ENCODE assay signal across 22 mouse cellular contexts in the genomic region with DNA sequence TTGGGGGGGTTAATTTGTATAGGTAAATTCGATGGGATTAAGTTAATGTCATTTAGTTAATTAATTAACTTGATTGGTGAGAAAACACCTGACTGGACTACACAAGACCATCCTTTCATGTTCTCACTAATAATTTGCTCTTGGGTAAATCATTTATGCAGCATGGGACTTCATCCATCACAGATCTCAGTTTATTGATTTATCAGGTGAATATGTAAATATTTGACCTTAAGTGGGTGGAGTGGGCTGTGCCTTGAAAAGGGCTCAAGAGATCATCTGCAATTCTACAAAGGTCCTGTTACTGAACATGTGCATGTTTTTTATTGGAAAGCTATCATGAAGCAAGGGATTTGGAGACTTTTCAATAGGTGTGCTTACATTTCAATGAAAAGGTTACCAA.
DNase-seq lines count a peak whose midpoint lies in the region; ATAC-seq and TF ChIP-seq lines count a peak whose summit lies in the region.
"Had no signal": no experiment of that assay in that cellular context is flagged by ENCODE, and none has a peak within 500 bp of the region (broad histone marks: within the 10 kb centered on the region; RNA-seq: fewer than 3 reads in every experiment).

No protein-coding gene starts in this region.

- TF ChIP-seq EP300 in liver, postnatal 0 days (IDR thresholded peaks at IDR 0.05; ENCODE audit: low read depth): no peak

- no peak for TF ChIP-seq CTCF in kidney, adult 2 months (conservative IDR thresholded peaks at IDR 0.05; ENCODE audit: insufficient read depth, insufficient read length, low read depth, low read length)
- no peak for TF ChIP-seq CTCF in liver, adult 2 months (IDR thresholded peaks at IDR 0.05; ENCODE audit: low read depth, low read length)
- TF ChIP-seq CTCF in liver, postnatal 0 days (IDR thresholded peaks at IDR 0.05; ENCODE audit: low read depth): no peak

- no peak for TF ChIP-seq POLR2A in kidney, adult 2 months (IDR thresholded peaks at IDR 0.05; ENCODE audit: low read depth, low read length)
- no peak for TF ChIP-seq POLR2A in liver, adult 2 months (IDR thresholded peaks at IDR 0.05; ENCODE audit: extremely low read depth, insufficient read depth, low read length)

- H3K9me3 ChIP-seq in liver, embryonic 11.5 days (ENCODE audit: control insufficient read depth, low read length): no peaks in the 10 kb centered on the region
- no peaks in the 10 kb centered on the region for H3K9me3 ChIP-seq in liver, postnatal 0 days (ENCODE audit: low read length)
- H3K9me3 ChIP-seq in liver, embryonic 12.5 days (replicated peaks): no peaks in the 10 kb centered on the region
- H3K9me3 ChIP-seq: G1E had no signal

- H3K9ac ChIP-seq in liver, adult 2 months (ENCODE audit: low read depth, low read length): no peak overlapping the region
- no peak overlapping the region for H3K9ac ChIP-seq in liver, embryonic 11.5 days (ENCODE audit: low read depth, low read length)
- no peak overlapping the region for H3K9ac ChIP-seq in liver, postnatal 0 days (replicated peaks)
- H3K9ac ChIP-seq in liver, embryonic 12.5 days: no peak overlapping the region

- 8% methylated on average over 1 of the region's 1 CpGs for WGBS in kidney, adult 2 months
- 7% methylated on average over 1 of the region's 1 CpGs for WGBS in liver, adult 2 months
- 45% methylated on average over 1 of the region's 1 CpGs for WGBS in liver, embryonic 11.5 days
- WGBS in liver, postnatal 0 days (ENCODE audit: insufficient replicate concordance): 22% methylated on average over 1 of the region's 1 CpGs
- WGBS in liver, embryonic 12.5 days (ENCODE audit: insufficient replicate concordance): 26% methylated on average over 1 of the region's 1 CpGs

- no peak overlapping the region for H3K4me3 ChIP-seq in kidney, adult 2 months (ENCODE audit: insufficient read depth, low read depth, low read length)
- no peak overlapping the region for H3K4me3 ChIP-seq in liver, adult 2 months (ENCODE audit: insufficient read depth, low read depth, low read length)
- no peak overlapping the region for H3K4me3 ChIP-seq in liver, embryonic 11.5 days (ENCODE audit: low read depth, low read length)
- H3K4me3 ChIP-seq in liver, postnatal 0 days (ENCODE audit: low read depth, low read length): no peak overlapping the region
- no peak overlapping the region for H3K4me3 ChIP-seq in liver, embryonic 12.5 days

- no peak overlapping the region for H3K27ac ChIP-seq in kidney, adult 2 months (ENCODE audit: insufficient read depth, low read depth, low read length)
- H3K27ac ChIP-seq in liver, adult 2 months (replicated peaks; ENCODE audit: insufficient read depth, low read depth, low read length): no peak overlapping the region
- H3K27ac ChIP-seq in liver, embryonic 11.5 days (ENCODE audit: low read depth, low read length): no peak overlapping the region
- no peak overlapping the region for H3K27ac ChIP-seq in liver, postnatal 0 days (ENCODE audit: low read depth)
- H3K27ac ChIP-seq in liver, embryonic 12.5 days: no peak overlapping the region

- H3K4me2 ChIP-seq in liver, embryonic 11.5 days: no peak overlapping the region
- H3K4me2 ChIP-seq in liver, postnatal 0 days (ENCODE audit: low read depth, low read length): no peak overlapping the region
- H3K4me2 ChIP-seq in liver, embryonic 12.5 days: no peak overlapping the region

- no peaks in the 10 kb centered on the region for H3K27me3 ChIP-seq in kidney, adult 2 months (replicated peaks; ENCODE audit: control insufficient read depth, insufficient read depth, low read length)
- H3K27me3 ChIP-seq in liver, adult 2 months (ENCODE audit: control insufficient read depth, insufficient read depth, low read length): no peaks in the 10 kb centered on the region
- no peaks in the 10 kb centered on the region for H3K27me3 ChIP-seq in liver, embryonic 11.5 days (replicated peaks; ENCODE audit: control insufficient read depth, insufficient read depth, low read length)
- H3K27me3 ChIP-seq in liver, postnatal 0 days (ENCODE audit: insufficient read depth, low read length): no peaks in the 10 kb centered on the region
- no peaks in the 10 kb centered on the region for H3K27me3 ChIP-seq in liver, embryonic 12.5 days (replicated peaks)
- H3K27me3 ChIP-seq: CH12.LX had no signal

- no peak for ATAC-seq in liver, embryonic 11.5 days (replicated peaks; ENCODE audit: low FRiP score)
- peak; percentile 51 for ATAC-seq in liver, postnatal 0 days
- no peak for ATAC-seq in liver, embryonic 12.5 days
- ATAC-seq: activated CD4-positive, CD25-positive, alpha-beta regulatory T cell, adult 4 months; CD4-positive, CD25-positive, alpha-beta regulatory T cell, adult 4 months; Patski had no signal

- H3K4me1 ChIP-seq in kidney, adult 2 months (ENCODE audit: control insufficient read depth, insufficient read depth, low read length): no peaks in the 10 kb centered on the region
- peaks cover 13% of the 10 kb centered on the region for H3K4me1 ChIP-seq in liver, adult 2 months (ENCODE audit: control insufficient read depth, insufficient read depth, low read length)
- H3K4me1 ChIP-seq in liver, embryonic 11.5 days (replicated peaks; ENCODE audit: control insufficient read depth, insufficient read depth, low read length): no peaks in the 10 kb centered on the region
- H3K4me1 ChIP-seq in liver, postnatal 0 days (ENCODE audit: insufficient read depth): no peaks in the 10 kb centered on the region
- H3K4me1 ChIP-seq in liver, embryonic 12.5 days: no peaks in the 10 kb centered on the region

- no peaks in the 10 kb centered on the region for H3K79me2 ChIP-seq in liver, adult 2 months (ENCODE audit: control insufficient read depth, insufficient read depth, low read length)

- H3K36me3 ChIP-seq in kidney, adult 2 months (ENCODE audit: control insufficient read depth, insufficient read depth, low read length): no peaks in the 10 kb centered on the region
- H3K36me3 ChIP-seq in liver, adult 2 months (ENCODE audit: control insufficient read depth, insufficient read depth, low read length): no peaks in the 10 kb centered on the region
- no peaks in the 10 kb centered on the region for H3K36me3 ChIP-seq in liver, embryonic 11.5 days (ENCODE audit: control insufficient read depth, insufficient read depth, low read length)
- H3K36me3 ChIP-seq in liver, postnatal 0 days (replicated peaks; ENCODE audit: insufficient read depth, low read length): no peaks in the 10 kb centered on the region
- H3K36me3 ChIP-seq in liver, embryonic 12.5 days: no peaks in the 10 kb centered on the region
- H3K36me3 ChIP-seq: G1E had no signal

- DNase-seq in kidney, adult 2 months: peak; percentile 10
- DNase-seq in kidney, postnatal 4 days: no peak
- DNase-seq in kidney, adult 9 months: peak; percentile 61
- no peak for DNase-seq in kidney, adult 18-20 months
- peak; percentile 98 for DNase-seq in liver, adult 2 months (ENCODE audit: extremely low read depth, low read depth, low spot score)
- no peak for DNase-seq in liver, embryonic 11.5 days (ENCODE audit: low spot score)
- DNase-seq in liver, postnatal 0 days: no peak
- DNase-seq: adrenal gland, adult 2 months; adrenal gland, adult 8-10 months; adrenal gland, postnatal 10 days; adrenal gland, postnatal 14 days; adrenal gland, postnatal 25 days; adrenal gland, postnatal 36 days; B cell, adult 2 months; cerebellum, adult 11 months; cerebellum, adult 11-12 months had no signal

Comparison
In these comparisons a context has a peak if more than half of its experiments do, and no peak if none do; other contexts are left out.
1. DNase-seq: peak in kidney, adult 2 months (single experiment), kidney, adult 9 months (single experiment) and liver, adult 2 months (single experiment); none in kidney, postnatal 4 days (0 of 2), kidney, adult 18-20 months (single experiment), liver, embryonic 11.5 days (single experiment) and liver, postnatal 0 days (single experiment).